Mouse (Mus musculus): Measurements from ENCODE around the gene Dok1.

The Dok1 gene

GRCm38 (mm10) chr6:83044742-83045141, 11.5 kb upstream of the Dok1 start:
- DNase-seq: no peak

GRCm38 (mm10) chr6:83043993-83044392, 10.7 kb upstream of the Dok1 start:
- DNase-seq: no peak

- no peak for DNase-seq
These were observed 10.3 kb upstream of the Dok1 start for GRCm38 (mm10) chr6:83043561-83043960.

DNA sequence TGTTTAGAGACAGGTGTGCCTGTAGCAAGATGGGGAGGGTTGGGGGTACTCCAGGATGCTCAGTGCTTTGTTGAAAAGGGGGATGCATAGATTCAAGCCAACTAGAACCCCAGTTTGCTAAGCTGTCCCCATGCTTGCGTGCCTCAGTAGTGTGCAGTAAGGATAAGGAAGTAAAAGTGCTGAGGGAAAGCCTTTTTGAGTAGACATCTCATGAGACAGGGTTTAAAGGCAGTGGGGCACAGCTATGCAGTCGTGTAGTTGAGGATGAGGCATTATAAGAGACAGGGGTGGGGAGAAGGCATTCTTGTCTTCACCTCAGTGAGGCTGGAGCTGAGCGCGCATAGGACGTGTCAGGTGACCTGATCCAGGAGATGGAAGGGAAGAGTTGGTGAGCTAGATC, 7.3 kb upstream of the Dok1 start:
- DNase-seq: no peak

DNA sequence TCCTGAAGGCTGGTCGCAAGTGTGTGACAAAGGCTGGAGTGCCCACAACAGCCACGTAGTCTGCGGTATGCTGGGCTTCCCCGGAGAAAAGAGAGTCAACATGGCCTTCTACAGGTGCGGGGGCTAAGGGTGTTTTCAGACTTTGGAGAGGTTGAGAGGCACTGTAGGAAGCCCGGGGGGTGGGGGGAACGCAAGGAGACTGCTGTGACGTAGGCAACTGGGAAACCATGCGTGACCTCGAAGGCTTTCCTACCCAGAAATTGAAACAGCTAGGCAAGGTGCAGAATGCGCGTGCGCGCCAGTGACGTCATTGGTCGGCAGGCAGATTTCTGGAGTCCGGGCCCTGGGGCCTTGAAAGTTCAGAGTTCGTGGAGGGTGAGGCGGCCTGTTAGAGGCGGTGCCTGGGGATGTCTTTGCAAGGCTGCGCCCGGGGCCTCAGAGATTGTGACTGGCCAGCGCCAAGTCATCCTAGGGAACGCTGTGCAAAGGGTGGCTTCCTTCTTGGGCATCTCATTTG, 5.3 kb upstream of the Dok1 start:
- DNase-seq: peak; percentile 95

GRCm38 (mm10) chr6:83037188-83037587, 3.9 kb upstream of the Dok1 start:
- DNase-seq: no peak

DNA sequence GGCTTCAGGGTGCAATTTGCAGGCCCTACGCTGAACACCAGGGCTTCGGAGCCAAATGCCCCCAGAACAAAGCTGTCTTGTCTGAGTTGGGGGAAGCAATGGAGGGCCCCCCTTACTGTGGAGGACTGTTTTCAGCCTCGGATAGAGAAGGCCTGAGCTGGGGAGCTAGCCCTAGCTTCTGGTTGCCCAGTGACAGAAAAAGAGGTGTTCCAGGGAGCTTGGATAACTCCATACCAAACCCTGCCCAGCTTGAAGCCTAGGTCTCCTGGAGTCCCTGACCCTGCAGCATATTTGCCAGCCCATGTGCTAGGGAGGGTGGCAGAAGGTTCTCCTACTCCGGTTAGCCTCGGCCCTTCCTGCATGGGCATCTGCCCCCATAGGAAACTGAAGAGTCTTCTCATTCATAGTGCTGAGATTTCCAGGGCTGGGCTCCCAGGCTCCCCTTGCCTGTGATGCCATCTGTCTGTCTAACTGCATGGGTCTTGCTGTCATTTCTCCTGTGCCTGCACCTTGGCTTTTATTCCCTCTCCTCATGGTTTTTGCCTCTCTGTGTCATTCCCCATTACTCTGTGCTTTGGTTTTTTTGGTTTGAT, 1.3 kb upstream of the Dok1 start:
- DNase-seq: no peak

DNA sequence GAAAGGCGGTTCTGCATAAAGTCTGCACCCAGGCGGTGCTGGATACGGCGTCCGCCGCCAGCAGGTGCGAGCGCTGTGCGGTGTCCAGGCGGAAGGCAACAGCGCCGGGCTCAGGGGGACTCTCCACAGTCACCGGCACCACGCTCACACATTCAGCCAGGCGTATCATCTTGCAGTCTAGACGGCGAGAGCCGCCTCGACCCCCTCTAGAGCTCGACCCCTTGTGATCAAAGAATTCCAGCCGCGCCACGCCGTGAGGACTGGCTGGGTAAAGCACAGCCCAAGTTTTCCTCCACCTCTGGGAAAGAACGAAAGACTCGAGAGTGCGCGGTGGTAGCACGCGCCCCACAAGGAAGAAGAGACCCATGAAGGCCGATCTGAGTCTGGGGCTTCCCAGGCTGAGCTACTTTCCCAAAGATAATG, 491 bp downstream of the Dok1 start:
- peak; percentile 77 for DNase-seq

DNA sequence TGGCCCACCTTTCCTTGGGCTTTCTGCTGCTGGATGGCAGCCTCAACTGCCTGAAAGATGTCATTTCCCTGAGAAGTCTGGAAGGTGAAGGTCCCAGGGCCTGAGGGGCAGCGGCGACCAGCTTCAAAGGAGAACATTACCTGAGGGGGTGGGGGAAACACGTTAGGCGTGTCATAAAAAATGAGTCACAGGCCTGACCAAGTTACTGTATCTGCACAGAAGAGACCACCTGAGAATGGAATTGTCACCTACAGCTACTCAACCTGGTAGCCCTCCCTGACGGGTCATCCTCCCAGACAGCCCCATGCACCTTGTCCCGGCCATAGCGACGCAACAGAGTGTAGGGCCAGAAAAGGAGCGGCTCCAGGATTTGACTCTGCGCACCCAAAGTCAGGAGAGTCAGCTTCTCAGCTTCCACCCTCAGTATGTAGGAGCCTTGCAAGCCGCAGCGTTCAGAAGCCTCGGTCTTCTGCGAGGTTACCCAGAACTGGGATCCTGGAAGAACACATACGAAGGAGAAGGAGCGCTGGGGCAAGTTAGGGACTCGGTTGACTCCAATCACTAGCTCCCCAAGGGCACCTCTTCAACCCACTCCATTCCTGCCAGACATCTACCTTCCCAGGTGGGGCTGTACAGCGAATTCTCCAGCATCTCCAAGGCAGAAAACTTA, 1.2 kb downstream of the Dok1 start:
- no peak for DNase-seq

- no peak for DNase-seq
These were observed 2.2 kb downstream of the Dok1 start for GRCm38 (mm10) chr6:83031111-83031510.

DNA sequence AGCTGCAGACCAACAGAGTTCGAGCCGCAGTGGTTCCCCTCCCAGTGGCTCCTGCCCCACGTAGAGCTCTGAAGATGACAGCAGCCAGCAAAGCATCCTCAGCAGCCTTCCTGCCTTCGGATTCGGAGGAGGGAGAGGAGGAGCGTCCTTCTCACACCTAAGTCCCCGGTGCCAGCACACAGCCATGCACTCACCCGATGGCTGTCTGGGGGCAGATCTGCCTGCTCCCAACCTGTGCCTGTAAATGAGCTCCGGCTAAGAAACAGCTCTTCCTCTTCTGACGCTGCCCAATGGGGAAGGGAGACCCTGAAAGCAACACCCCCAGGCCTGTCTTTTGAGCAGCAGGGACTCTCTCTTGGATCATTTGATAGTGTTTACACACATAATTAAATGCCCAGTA, 3.5 kb downstream of the Dok1 start:
- DNase-seq: no peak

- no peak for DNase-seq
These were observed 5.6 kb downstream of the Dok1 start for GRCm38 (mm10) chr6:83027706-83028105.

- DNase-seq: no peak
These were observed 6.0 kb downstream of the Dok1 start for GRCm38 (mm10) chr6:83027293-83027692.

DNA sequence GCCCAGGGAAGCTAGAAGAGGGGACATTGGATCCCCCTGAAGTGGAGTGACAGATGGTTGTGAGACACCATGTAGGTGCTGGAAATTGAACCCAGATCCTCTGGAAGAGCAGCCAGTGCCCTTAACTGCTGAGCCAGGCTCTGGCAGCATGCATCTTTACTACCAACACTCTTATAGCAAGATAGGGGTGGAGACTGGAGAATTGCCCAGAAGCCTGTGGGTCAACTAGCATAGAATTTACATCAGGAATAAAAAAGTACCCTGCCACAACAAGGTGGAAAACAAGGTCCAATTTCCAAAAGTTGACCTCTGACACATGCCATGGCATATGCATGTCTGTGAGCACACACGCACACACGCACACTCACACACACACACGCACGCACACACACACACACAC, 8.1 kb downstream of the Dok1 start:
- DNase-seq: no peak

- DNase-seq: no peak
These were observed 8.8 kb downstream of the Dok1 start for GRCm38 (mm10) chr6:83024421-83024820.

DNA sequence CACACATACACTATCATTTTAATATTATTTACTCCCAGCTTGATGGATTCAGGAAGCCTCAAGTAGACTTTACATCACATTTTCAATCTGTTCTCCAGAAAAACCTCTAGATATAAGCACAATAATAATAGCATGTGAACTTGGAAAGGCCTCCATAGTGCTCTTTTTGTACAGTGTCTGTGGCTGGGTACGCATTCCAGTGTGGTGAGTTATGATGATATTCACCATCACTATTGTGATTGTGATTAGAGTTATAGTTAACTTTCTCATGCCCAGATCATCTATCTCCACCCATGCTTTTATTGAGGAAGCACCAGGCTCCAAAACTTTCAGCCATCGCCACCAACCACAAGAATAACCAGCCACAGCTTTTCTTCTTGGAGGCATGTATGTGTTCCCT, 9.5 kb downstream of the Dok1 start:
- no peak for DNase-seq

DNA sequence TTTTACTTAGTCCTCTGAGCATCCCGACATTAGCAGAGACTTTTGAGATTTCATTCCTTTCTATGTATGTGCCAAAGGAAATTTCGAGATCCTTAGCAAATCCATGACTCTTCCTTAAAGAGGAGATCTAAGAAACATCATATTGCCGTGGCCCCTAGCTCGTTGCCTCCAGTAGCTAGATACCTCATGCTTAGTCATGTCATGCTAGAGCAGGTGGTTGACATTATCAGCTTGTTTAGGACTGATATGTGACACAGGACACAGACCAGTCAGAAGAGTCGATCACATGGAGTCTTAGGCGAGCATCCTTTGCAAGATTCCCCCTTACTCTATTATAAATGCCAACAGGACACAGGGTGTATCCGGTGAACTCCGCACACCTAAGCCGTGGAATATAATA, 10.3 kb downstream of the Dok1 start:
- peak; percentile 66 for DNase-seq

GRCm38 (mm10) chr6:83020836-83021593, 12.3 kb downstream of the Dok1 start:
- no peak for DNase-seq

DNA sequence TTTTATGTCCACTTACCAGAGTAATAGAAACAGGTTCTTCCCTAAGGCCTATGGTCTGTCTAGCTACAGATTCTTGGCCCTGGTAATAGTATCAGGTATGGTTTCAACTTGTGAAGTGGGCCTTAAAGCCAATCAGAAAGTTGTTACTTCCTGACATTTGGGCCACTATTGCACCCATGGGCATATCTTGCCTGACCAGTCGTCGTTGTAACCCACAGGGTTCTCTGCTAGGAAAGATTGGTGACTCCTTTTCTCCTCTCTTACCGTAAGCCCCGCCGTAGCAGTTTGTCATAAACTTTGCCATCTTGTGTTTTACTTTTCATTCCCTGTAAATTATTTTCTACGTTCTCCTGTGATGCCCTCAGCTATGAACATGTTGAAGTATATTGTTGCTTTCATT, 13.2 kb downstream of the Dok1 start:
- peak; percentile 65 for DNase-seq

GRCm38 (mm10) chr6:83019044-83019443, 14.2 kb downstream of the Dok1 start:
- DNase-seq: peak; percentile 61

GRCm38 (mm10) chr6:83017190-83017589, 16.1 kb downstream of the Dok1 start:
- DNase-seq: no peak

- peak; percentile 41 for DNase-seq
These were observed 17.5 kb downstream of the Dok1 start for GRCm38 (mm10) chr6:83015749-83016148.

GRCm38 (mm10) chr6:83014482-83015466, 18.5 kb downstream of the Dok1 start:
- peak; percentile 93 for DNase-seq

All from liver (tissue).